Mouse (Mus musculus): ENCODE data around the gene Snapc5. TPM values are rescaled to one million over a fixed set of nuclear protein-coding genes. Genes with fewer than 3 reads are reported as not detected.
"Not testable (repeated sequence)": the region's sequence is repeated elsewhere in the genome, so short reads cannot be mapped to it uniquely, and the experiment has no call there.

Snapc5 gene
- total RNA-seq (2021), result 10 to 100 TPM; 26.0 to 28.5 TPM
- 2.1 and 2.2 TPM in 2 replicates for polyA plus RNA-seq (2012; rRNA removed)
- long read RNA-seq, transcript Snapc5-201 (3 exons, 1,228 nt), result major isoform, 20 of 28 reads
- long read RNA-seq, partial matches to known transcripts, result 5 of 28 reads
- long read RNA-seq, other reads (novel, unspliced or antisense), result 3 of 28 reads

DNA sequence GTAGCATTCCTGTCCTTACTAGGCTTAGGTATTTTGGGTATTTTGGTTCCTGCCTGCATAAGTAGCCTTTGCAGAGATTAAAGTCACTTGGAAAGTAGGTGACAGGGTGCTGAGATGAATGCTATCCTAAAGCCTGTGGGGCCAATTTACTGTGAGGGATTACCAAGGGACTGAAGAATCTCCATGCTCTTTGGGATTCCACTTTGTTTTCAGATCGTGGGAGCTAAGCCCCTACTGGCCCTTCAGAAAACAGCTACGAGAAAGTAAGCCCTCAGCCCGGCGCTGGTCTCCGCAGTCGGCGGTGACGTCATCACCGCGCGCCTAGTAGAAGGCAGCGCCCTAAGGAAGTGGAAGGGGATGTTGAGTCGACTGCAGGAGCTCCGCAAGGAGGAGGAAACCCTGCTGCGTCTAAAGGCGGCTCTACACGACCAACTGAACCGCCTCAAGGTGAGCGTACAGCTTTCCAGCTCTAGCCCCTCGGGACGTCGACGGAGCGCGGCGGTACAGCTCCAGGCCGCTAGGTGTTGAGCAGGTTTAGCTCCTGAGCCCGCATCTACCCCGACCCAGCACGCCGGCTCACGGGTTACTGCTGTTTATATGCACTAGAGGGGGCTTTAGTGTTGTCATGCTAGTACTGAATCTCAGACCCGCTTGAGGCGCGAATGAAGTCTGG, at the start of gene Snapc5:
Gene Snapc5, plus strand, starts transcription at position 301 of the 673 bp plus-strand sequence.
- DNase-seq, result peak; percentile 92

DNA sequence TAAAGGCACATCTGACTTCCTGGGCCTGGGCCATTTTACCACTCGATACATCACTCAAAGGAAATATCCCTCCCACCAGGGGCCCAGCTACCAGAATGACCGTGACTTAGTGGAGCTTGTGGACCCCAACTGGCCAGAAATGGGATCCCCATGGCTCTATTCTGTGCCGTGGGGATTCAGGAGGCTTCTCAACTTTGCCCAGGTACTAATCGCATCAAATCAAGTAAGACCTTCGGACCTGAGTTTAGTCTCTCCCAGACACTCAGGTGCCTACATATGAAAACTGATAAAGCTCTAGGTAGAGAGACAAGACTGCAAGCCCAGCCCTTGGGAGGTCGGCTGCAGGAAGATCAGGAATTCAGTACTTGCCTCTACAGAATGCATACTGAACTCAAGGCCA, 47.5 kb upstream of the Snapc5 start:
- DNase-seq, result no peak

DNA sequence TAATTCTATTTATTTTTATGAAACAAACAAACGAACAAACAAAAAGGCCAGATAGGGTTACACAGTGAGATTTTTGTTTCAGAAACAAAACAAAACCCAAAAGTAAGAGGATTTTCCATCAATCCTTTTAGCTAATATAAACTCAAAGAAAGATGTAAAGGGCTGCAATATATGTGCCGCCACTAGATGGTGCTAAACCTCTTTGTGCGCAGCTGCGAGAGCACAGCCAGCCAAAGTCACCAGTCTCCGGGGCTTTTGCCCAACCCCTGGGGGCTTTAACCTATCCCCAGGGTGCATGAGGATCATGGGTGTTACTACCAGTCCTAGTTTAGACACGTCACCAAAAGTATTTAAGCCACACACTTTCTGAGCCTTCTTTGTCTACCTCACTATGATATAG, 40.2 kb upstream of the Snapc5 start:
- not testable (repeated sequence) for DNase-seq

DNA sequence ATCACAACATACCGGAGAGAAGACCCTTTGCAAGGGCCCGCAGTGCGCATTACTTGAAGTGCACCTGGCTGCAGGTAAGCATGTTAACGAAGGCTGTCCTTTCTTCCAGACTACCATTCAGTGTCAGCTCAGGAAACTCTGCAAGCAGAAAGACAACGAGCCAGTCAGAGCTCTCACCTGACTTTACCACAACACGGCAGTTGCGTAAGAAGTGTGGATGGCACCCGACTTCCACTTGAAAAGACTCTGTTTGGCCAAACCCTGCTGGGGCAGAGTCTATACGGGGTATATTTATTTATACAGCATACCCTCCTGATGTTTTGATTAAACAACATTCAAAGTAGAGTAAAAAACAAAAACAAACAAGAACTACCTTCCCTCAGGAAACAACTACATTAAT, 39.2 kb upstream of the Snapc5 start:
- no peak for DNase-seq

DNA sequence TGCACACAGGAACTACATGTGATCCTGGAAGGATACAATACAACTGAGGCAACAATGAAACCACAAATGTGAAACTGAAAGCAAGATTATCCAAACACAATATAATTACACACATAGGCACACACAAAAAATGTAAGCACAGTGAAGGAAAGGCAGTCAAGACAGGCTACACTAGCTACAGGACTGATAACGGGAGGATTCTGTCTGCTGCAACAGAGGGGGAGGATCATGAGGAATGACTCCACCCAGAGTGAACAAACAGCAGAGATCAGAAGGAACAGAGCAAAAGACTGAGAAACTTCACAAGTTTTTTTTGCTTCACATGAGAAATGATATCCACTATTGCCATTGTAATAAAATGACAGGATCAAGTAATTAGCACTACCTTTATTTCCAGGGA, 22.4 kb upstream of the Snapc5 start:
- DNase-seq, result no peak

DNA sequence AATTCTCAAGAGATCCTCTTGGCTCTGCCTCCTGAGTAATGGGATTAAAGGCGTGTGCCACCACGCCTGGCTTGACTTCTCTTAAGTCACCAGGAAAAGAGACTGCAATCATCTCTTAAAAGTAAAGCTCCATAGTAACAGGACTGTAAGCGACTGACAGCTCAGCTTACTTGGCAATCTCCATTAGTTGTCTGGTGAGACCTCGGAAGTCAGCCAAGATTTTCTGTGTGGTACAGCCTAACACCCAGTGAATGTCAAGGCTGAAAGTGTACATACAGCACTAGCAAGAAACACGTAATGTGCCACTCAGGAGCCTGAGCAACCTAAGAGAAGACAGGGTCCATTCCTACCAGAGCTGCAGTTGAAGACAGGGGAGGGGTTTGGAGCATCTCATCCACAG, 18.6 kb upstream of the Snapc5 start:
- DNase-seq, result peak; percentile 76

DNA sequence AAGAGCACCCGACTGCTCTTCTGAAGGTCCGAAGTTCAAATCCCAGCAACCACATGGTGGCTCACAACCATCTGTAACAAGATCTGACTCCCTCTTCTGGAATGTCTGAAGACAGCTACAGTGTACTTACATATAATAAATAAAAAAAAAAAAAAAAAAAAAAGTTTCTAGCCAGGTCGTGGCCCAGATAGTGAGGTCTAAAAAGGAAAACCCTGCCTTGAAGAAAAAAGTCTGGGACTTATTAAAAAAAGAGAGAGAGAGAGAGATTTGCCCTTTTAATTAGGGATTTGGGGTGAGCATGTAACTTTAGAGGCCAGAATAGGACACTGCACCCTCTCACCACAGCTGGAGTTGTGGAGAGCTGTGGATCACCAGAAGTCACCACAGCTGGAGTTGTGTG, 9.1 kb upstream of the Snapc5 start:
- DNase-seq, result not testable (repeated sequence)

DNA sequence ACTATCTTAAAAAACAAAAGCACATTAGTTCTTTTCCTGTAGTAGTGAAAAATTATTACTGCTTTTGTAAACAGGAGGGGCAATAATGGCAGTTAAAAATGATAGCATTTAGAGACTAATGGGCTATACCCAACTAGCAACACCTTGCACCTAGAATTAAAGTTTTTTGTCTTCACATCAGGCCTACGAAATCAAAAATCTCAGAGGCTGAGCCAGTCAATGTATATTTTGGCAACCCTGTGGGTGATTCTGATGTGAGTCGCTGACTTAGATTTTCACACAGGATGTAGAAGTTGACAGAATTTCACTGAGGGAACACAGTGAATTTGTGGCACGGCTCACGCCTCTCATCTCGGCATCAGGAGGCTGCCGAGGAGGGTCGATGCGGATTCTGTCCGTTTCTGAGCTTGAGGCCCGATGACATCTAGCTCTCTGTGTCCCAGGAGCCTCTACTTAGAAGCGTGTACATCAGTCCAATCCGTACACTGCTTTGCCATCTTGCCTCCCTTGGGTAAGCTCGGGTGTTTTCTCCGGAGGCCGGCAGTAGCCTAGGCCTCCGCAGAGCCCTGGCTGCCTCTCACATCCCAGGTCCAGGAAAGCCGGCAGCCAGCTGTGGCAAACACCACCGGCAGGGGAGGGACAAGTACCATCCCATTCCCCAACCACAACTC, 6.8 kb upstream of the Snapc5 start:
- no peak for DNase-seq

DNA sequence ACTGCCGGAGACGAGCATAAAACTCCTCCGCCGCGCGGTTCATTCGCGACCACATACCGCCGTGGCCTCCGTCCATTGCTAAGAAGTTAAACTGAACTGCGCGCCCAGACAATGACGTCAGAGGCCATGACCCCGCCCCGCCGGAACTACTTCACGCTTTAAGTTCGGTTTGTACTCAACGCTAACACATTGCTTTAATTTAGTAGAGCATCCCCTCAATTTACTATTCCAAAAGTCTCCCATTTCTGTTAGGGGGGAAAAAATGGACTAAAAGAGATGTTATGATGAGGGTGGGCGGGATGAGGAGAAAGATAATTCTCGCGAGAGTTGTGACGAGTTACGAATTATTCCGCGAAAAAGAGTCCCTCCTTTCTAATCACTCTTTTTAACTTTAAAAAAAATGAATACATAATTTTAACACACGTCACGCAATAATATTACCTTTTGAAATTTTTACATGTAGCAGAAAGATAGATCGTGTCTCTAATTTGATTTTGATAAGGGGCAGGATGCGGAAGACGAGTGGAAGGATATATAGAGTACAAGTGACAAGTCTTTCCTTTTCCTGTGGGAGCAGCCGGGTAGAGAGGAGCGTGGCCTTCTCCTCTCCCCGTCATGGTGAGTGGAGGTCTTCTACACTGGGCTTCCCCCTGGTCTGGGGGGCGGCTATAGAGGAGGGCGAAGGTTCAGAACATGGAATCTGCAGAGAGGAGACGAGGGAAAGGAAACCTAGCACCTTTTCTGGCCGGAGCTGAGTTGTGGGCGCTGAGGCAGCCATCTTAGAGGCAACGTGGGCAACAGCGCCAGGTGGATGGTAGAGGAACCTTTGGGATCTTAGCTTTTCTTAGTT, 6.0 kb upstream of the Snapc5 start, which contains the start of the genes Zwilch and Rpl4:
Gene Zwilch, minus strand, starts transcription at position 289 of the 850 bp plus-strand sequence.
Gene Rpl4, plus strand, starts transcription at position 560 of the 850 bp plus-strand sequence.
- peak; percentile 79 for DNase-seq

DNA sequence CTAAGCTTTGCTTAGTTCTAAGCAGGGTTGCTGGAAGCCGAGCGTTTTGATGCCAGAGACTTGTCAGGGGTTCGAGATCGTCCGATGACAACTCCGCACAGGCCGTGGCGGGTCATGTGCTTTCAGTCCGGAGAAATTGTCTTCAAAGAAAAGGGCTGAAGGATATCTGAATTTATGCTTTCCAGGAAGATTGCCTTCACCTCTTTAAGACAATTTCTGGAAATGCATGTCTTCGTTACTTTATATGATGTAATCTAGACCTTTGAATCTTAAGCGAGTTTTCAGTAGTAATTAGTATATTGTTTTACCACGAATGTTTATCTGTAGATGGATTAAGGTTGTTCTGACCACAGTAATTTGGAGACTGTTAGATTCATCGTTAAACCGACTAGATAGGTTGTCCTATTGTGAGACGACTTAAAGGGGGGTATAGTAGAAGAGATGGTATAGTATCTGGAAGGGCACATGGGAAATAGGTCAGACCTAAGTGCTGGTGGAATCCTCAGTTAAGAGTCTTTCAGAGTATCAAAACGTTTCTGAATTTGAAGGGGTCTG, 5.3 kb upstream of the Snapc5 start:
- DNase-seq, result no peak

DNA sequence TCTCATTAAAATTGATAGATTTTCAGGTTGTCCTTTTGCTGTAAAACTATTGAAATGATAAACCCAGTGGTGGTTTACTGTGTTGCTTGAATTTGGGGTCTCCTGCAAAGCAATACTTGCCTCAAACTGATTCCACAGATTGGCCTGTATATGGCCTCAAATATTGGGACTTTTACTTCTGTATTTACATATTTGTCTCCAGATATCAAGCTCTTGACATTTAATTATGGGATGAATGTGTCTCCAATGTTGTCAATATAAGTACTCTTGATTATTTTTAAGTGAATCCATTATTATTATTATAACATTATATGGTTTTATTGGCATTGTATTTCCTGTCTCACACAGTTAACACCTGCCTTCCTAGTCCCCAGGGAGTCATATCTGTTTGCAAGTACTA, 4.7 kb upstream of the Snapc5 start:
- DNase-seq, result no peak

DNA sequence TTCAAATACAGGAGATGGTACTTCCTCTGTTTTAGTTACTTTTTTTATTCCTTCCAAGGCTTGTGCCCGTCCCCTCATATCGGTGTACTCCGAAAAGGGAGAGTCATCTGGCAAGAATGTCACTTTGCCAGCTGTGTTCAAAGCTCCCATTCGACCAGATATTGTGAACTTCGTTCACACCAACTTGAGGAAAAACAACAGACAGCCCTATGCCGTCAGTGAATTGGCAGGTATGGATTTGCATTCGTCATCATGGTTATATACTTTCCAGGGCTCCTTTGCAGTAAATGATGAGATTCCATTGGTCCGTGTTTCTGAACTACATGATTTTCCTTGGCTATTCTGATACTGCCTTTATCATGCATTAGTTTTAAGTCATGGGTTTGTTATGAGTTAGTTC, 4.3 kb upstream of the Snapc5 start:
- DNase-seq, result no peak

DNA sequence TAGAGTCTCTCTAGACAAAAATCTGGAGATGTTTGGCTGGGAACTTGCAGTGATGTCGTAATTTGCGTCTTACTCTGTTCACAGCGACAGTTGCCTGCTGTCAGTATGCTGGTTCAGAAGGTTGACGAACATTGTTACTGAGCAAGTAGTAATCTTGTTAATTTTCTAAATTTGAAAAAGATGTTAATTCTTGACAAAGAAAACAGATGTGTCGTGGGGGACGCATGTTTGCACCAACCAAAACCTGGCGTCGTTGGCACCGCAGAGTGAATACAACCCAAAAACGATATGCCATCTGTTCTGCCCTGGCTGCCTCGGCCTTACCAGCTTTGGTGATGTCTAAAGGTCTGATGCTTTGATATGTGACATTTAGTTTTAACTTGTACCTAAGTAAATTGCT, 3.7 kb upstream of the Snapc5 start:
- no peak for DNase-seq

DNA sequence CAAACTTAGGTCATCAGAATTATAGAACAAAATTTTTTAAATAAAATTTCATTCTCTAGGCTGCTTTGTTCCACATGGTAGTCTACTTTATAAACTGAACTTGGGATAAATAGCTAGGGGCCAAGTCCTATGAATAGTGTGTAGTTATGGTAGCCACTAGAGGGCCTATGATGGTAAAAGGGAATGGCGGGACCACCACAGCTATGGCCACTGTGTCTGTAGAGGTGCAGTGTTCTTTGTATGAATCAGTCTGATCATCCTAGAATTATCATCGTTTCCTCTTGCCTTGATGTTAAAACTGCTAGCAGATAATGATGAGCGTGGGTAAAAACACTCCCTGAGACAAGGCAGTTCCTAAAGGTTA, 482 bp upstream of the Snapc5 start:
- DNase-seq, result no peak

DNA sequence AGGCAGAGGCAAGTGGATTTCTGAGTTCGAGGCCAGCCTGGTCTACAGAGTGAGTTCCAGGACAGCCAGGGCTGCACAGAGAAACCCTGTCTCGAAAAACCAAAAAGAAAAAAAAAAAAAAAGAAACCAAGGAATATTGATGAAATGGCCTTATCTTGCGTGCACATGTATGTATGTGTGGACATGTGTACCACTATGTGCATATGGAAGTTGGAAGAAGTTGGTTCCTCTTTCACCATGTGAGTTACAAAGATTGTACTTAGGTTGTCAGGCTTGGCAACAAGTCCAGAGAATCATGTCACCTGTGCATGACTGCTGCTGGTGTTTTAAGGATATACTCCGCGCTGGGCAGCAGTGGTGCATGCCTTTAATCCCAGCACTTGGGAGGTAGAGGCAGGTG, 4.2 kb downstream of the Snapc5 start:
- DNase-seq, result not testable (repeated sequence)

DNA sequence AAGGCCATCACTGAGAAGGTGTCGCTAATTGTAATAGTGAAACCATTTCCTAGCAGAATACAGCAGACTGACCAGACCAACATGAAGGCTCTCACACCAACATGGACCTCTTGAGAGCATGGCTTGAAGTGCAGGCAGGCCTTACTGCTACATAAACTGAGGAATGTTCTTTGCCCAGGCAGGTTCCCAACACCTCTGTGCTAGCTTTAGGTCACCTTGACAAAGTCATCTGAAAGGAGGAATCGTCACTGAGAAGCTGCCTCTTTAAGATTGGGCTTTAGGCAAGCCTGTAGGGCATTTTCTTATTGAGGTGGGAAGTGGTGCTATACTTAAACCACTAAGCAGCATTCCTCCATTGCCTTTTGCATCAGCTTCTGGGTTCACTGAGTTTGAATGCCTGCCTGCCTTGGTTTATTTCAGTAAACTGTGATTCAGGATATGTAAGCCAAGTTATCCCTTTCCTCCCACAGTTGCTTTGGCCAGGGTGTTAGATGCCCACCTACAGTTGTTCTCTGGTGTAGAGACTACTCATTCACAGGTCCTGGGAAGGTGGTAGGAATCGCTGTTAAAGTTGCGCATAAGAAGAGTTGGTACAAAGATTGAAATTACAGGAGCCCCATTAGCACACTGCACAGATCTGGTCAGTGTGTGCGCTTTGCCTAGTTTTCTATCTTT, 5.2 kb downstream of the Snapc5 start:
- no peak for DNase-seq

DNA sequence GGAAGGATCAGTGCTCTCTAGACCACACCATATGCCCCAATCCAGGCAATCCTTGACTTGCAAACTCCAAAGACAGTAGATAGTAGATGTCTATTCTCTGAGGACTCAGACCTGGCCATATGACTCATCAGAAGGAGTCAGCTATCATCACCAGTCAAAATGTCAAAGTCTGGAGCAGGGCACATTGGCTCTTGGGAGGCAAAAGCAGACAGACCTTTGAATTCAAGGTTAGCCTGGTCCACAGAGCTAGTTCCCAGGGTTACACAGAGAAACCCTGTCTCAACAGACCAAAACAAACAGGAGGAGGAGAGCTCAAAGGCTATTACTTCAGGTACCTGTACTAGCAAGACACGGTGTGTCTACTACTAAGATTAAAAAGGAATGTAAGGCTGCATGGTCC, 14.8 kb downstream of the Snapc5 start:
- peak; percentile 64 for DNase-seq

DNA sequence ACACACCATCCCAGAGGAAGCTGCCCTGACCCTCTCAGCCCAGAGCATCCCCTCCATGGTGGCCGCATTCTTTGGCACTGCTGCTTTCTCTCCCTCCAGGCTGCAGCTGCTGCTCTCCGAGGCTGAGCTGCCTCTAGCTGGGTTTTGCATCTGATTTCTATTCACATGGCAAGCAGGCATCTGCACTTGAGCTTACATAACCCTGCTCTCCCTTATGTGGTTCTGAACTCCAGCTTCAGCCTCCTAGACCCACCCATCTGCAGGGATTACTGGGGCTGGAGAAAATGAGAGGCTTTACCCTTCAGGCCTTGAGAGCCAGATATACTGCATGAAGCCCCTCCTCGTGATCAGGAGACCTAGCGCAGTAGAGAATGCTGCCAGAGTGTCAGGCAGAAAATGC, 16.5 kb downstream of the Snapc5 start:
- no peak for DNase-seq

DNA sequence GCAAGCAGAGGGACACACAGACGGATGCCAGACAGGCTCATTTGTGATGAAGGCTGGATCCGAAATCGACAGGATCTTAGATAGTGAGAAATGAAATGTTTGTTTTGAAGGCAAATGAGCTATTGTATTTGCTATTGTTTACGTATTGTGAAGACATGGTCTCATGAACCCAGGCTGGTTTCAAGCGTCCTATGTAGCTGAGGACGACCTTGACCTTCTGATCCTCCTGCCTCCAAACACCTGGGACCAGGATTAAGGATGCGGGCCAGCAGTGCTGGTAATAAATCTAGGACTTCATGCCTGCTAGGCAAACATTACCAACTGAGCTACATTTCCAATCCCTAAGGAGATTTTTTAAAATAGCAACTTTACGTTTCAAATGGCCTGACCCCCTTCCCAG, 18.4 kb downstream of the Snapc5 start:
- DNase-seq, result no peak

DNA sequence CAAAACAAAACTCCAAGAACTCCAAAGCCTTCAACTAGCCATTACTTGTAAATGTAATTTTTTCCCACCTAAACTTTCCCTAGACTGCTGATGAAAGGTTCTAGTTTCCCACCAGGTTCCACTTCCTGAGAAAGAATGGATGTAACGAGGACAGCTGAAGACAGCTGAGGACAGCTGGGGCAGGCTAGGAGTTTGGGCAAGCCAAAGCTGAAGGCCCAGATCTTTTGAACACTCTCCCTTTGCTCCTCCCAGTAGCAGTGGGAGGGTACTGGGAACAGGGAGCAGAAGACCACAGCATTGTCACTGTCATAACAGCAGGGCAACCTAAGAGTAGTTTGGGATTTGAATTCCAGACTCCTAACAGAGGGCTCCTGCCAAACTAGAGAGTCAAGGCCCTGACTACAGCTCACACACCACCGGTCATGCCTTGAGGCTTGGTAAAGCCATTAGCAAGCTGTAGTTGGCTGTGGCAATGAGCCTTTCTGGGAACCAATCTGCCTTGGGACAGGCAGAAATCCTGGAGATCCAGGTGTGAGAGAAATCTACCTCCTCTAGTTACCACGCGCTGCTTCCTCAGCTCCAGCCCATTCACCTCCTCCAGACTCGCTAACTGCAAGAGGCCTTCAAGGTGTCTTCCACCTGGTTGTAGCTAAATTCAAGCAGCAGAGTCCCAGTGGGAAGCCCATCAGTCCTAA, 19.1 kb downstream of the Snapc5 start:
- no peak for DNase-seq
